ENCODE assay signal across 25 mouse cellular contexts in the genomic region with DNA sequence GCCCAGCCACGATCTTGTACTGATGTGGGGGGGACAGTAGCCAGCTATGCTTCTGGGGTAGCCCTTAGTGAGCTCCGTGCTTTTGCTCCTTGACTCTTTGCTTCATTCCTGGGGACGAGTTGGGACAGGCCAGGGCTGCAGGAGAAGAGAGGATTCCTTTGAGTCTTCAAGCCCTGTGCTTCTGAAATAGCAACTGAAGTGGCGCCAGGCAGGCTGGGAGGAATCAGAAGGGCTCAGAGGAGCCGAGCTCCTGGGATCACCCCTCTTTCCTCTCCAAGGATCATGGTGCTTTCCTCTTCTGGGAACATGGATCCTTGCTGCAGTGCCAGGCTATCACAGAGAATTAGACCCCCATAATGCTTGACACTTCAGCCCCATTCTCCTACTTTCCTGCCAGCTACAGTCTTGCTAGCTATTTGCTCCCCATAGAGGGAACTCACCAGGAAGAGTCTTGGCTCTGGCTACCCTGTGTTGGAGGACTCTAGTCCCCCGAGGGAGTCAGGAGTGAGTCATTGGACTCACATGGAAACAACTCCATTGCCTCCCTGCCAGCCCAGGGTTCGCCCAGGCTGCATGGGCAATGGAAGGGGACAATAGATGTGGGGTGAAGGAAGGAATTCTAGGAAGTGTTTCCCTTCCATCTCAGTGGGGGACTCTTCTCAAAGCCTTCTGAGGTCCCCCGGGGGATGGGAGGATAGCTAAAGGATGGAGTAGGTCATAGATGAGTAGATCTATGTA. TPM values are rescaled to one million over a fixed set of nuclear protein-coding genes. Genes with fewer than 3 reads are reported as not detected.
DNase-seq lines count a peak whose midpoint lies in the region; ATAC-seq and TF ChIP-seq lines count a peak whose summit lies in the region.
"Had no signal": no experiment of that assay in that cellular context is flagged by ENCODE, and none has a peak within 500 bp of the region (broad histone marks: within the 10 kb centered on the region; RNA-seq: fewer than 3 reads in every experiment).

No protein-coding gene starts in this region.

- H3K9me3 ChIP-seq in stomach, postnatal 0 days (ENCODE audit: control insufficient read depth, low read length) = no peaks in the 10 kb centered on the region
- H3K9me3 ChIP-seq: liver, embryonic 15.5 days; megakaryocyte, embryonic 14.5 days had no signal

- H3K4me2 ChIP-seq in stomach, postnatal 0 days (replicated peaks; ENCODE audit: low read depth) = no peak overlapping the region
- H3K4me2 ChIP-seq: liver, embryonic 15.5 days had no signal

- H3K27ac ChIP-seq in stomach, postnatal 0 days (replicated peaks) = peak overlapping the region; percentile 58
- H3K27ac ChIP-seq: liver, embryonic 15.5 days had no signal

- peaks cover 17% of the 10 kb centered on the region for H3K4me1 ChIP-seq in stomach, postnatal 0 days (replicated peaks; ENCODE audit: control insufficient read depth, insufficient read depth)
- H3K4me1 ChIP-seq: liver, embryonic 15.5 days had no signal

- no peak overlapping the region for H3K4me3 ChIP-seq in stomach, postnatal 0 days (ENCODE audit: low read depth, low read length)
- H3K4me3 ChIP-seq: liver, embryonic 15.5 days; megakaryocyte, embryonic 14.5 days had no signal

- peak; percentile 67 for ATAC-seq in frontal cortex, adult (ENCODE audit: low TSS enrichment)
- ATAC-seq in stomach, postnatal 0 days (ENCODE audit: low FRiP score, low TSS enrichment) = no peak
- ATAC-seq: forebrain, embryonic 14.5 days; inflammation-experienced regulatory T-cells, adult 6 months had no signal

- WGBS in stomach, postnatal 0 days = 59% methylated on average over 8 of the region's 8 CpGs

- no peak overlapping the region for H3K9ac ChIP-seq in stomach, postnatal 0 days (ENCODE audit: low read length)
- H3K9ac ChIP-seq: liver, embryonic 15.5 days had no signal

- DNase-seq in frontal cortex, postnatal 10 days (ENCODE audit: low spot score in 2 of 2) = no peak
- DNase-seq in urinary bladder, postnatal 14 days (ENCODE audit: low spot score) = peak; percentile 70
- no peak for DNase-seq in urinary bladder, postnatal 4 days (ENCODE audit: low spot score in 2 of 2)
- peak; percentile 68 for DNase-seq in fibroblast of lung, adult 2 months (ENCODE audit: low read depth)
- DNase-seq in stomach, postnatal 0 days (ENCODE audit: low spot score) = no peak
- DNase-seq in layer of hippocampus, adult 18-20 months (ENCODE audit: low spot score in 2 of 2) = no peak
- DNase-seq in frontal cortex, postnatal 36 days (ENCODE audit: low spot score in 2 of 2) = no peak
- DNase-seq: cerebellum, adult 11-12 months; kidney, adult 9 months; kidney, postnatal 4 days; left cerebral cortex, postnatal 4 days; lung, postnatal 10 days; spleen, adult 18-20 months had no signal

- no peak for TF ChIP-seq CTCF in stomach, postnatal 0 days (IDR thresholded peaks at IDR 0.05; ENCODE audit: low read depth)

- H3K36me3 ChIP-seq in stomach, postnatal 0 days (ENCODE audit: control insufficient read depth, insufficient read depth, low read length) = no peaks in the 10 kb centered on the region
- H3K36me3 ChIP-seq: liver, embryonic 15.5 days had no signal

- H3K27me3 ChIP-seq in stomach, postnatal 0 days (ENCODE audit: control insufficient read depth, insufficient read depth, low read length) = no peaks in the 10 kb centered on the region
- H3K27me3 ChIP-seq: liver, embryonic 15.5 days had no signal

- no peak for TF ChIP-seq EP300 in stomach, postnatal 0 days (optimal IDR thresholded peaks at IDR 0.05)

RNA-seq across cellular contexts. Expression of gene Gm42674, which starts 1.1 kb away (rescaled TPM):
- not detected in 2 replicates for polyA plus RNA-seq in stomach, postnatal 0 days (2015; fragmentation: Nextera tagmentation; extraction: Ambion mirVana)
- 1 to 10 TPM in 1 of 2 experiments, not detected in 1; 1.4 TPM for total RNA-seq in layer of hippocampus, adult 18-20 months (2021)
- total RNA-seq: ES-E14; hematopoietic stem cell, adult 5-6 weeks; left cerebral cortex, postnatal 4 days; monocyte, adult 5-6 weeks had no signal
- polyA plus RNA-seq: embryonic facial prominence, embryonic 14.5 days; forebrain, embryonic 14.5 days; gonadal fat pad, adult 2 months; inflammation-experienced regulatory T-cells, adult 6 months; liver, embryonic 15.5 days; neural tube, embryonic 14.5 days; testis, adult 2 months had no signal

RNA-seq across cellular contexts. Expression of gene S100a4, which starts 2.9 kb away (rescaled TPM):
- polyA plus RNA-seq in stomach, postnatal 0 days (2015; fragmentation: Nextera tagmentation; extraction: Ambion mirVana) = 12.1 and 17.4 TPM in 2 replicates
- total RNA-seq in layer of hippocampus, adult 18-20 months (2021) = 1 to 10 TPM; 2.9 to 5.3 TPM
- polyA plus RNA-seq: neural tube, embryonic 14.5 days had no signal

RNA-seq across cellular contexts. Expression of gene S100a5, which starts 7.7 kb away (rescaled TPM):
- polyA plus RNA-seq in stomach, postnatal 0 days (2015; fragmentation: Nextera tagmentation; extraction: Ambion mirVana) = 9.6 and 10.5 TPM in 2 replicates
- total RNA-seq in layer of hippocampus, adult 18-20 months (2021) = 1 to 10 TPM in 1 of 2 experiments, not detected in 1; 1.5 TPM
- total RNA-seq: ES-E14; hematopoietic stem cell, adult 5-6 weeks; left cerebral cortex, postnatal 4 days; monocyte, adult 5-6 weeks had no signal
- polyA plus RNA-seq: forebrain, embryonic 14.5 days; gonadal fat pad, adult 2 months; inflammation-experienced regulatory T-cells, adult 6 months; liver, embryonic 15.5 days; neural tube, embryonic 14.5 days; testis, adult 2 months had no signal

RNA-seq across cellular contexts. Expression of gene S100a2, which starts 10.6 kb away (rescaled TPM):
- 0.65 and 1.2 TPM in 2 replicates for polyA plus RNA-seq in stomach, postnatal 0 days (2015; fragmentation: Nextera tagmentation; extraction: Ambion mirVana)
- not detected for total RNA-seq in layer of hippocampus, adult 18-20 months (2021)
- total RNA-seq: ES-E14; hematopoietic stem cell, adult 5-6 weeks; left cerebral cortex, postnatal 4 days; monocyte, adult 5-6 weeks had no signal
- polyA plus RNA-seq: embryonic facial prominence, embryonic 14.5 days; forebrain, embryonic 14.5 days; gonadal fat pad, adult 2 months; liver, embryonic 15.5 days; neural tube, embryonic 14.5 days; testis, adult 2 months had no signal

RNA-seq across cellular contexts. Expression of gene S100a6, which starts 12.1 kb away (rescaled TPM):
- polyA plus RNA-seq in stomach, postnatal 0 days (2015; fragmentation: Nextera tagmentation; extraction: Ambion mirVana) = 3,650 and 3,685 TPM in 2 replicates
- 10 to 100 TPM; 23.5 to 24.6 TPM for total RNA-seq in layer of hippocampus, adult 18-20 months (2021)

Comparison
In these comparisons a context has a peak if more than half of its experiments do, and no peak if none do; other contexts are left out.
1. DNase-seq: peak in urinary bladder, postnatal 14 days (single experiment) and fibroblast of lung, adult 2 months (single experiment); none in frontal cortex, postnatal 10 days (0 of 2), urinary bladder, postnatal 4 days (0 of 2), stomach, postnatal 0 days (single experiment), layer of hippocampus, adult 18-20 months (0 of 2) and frontal cortex, postnatal 36 days (0 of 2).